Mouse (Mus musculus) ES-E14 (cell line): Measurements from ENCODE around the gene Them4. TPM values are rescaled to one million over a fixed set of nuclear protein-coding genes. Genes with fewer than 3 reads are reported as not detected.

Source experiments
- DNase-seq: peaks from one replicate; pipeline ENCODE4 v3.0.0-alpha.2; 2013; ENCODE audit warnings: low read depth, low spot score
- H3K27ac ChIP-seq: 2 replicates; pipeline ENCODE4 v1.5.1; 2012; ENCODE audit warnings: low read depth, mild to moderate bottlenecking, low read length, moderate library complexity, mixed read lengths; ENCODE audit not compliant: poor library complexity, insufficient read depth, severe bottlenecking
- H3K36me3 ChIP-seq: 2 replicates; pipeline ENCODE4 v1.6.1; 2012; ENCODE audit warnings: mild to moderate bottlenecking, low read length, moderate library complexity, mixed read lengths; ENCODE audit not compliant: control insufficient read depth, poor library complexity, insufficient read depth, severe bottlenecking
- H3K4me1 ChIP-seq, 2 experiments: fragments of 150-350 bp in 1 of 2; sonication (generic) in 1 of 2; 2 replicates each; pipeline ENCODE4 v1.6.1; 2012; ENCODE audit warnings: low read length in 2 of 2, mild to moderate bottlenecking in 1 of 2, mixed read lengths in 1 of 2; ENCODE audit not compliant: control insufficient read depth in 2 of 2, insufficient read depth in 2 of 2, poor library complexity in 1 of 2
- H3K4me3 ChIP-seq, 2 experiments: fragments of 150-350 bp in 1 of 2; sonication (generic) in 1 of 2; 2 replicates each; pipeline ENCODE4 v1.5.1; 2012; ENCODE audit warnings: low read length in 2 of 2, low read depth in 1 of 2, mild to moderate bottlenecking in 1 of 2, mixed read lengths in 1 of 2; ENCODE audit not compliant: insufficient read depth in 1 of 2, poor library complexity in 1 of 2, severe bottlenecking in 1 of 2
- H3K9ac ChIP-seq: 2 replicates; pipeline ENCODE4 v1.6.1; 2012; ENCODE audit warnings: low read depth, mild to moderate bottlenecking, low read length, mixed read lengths; ENCODE audit not compliant: poor library complexity, insufficient read depth, severe bottlenecking
- H3K9me3 ChIP-seq: fragments of 150-350 bp; sonication (generic); 2 replicates; pipeline ENCODE4 v1.6.1; 2012; ENCODE audit warnings: low read depth, mild to moderate bottlenecking, low read length; ENCODE audit not compliant: control insufficient read depth, insufficient read depth
- CHD2 ChIP-seq: IDR thresholded peaks from 2 replicates; pipeline ENCODE4 v1.6.1; 2014; ENCODE audit warnings: mild to moderate bottlenecking, low read depth, low read length, inconsistent platforms
- HCFC1 ChIP-seq: IDR thresholded peaks from 2 replicates; pipeline ENCODE4 v1.6.1; 2012; ENCODE audit warnings: low read length, inconsistent platforms, borderline replicate concordance; ENCODE audit not compliant: insufficient read depth
- MAFK ChIP-seq: IDR thresholded peaks from 2 replicates; pipeline ENCODE4 v1.6.1; 2014; ENCODE audit warnings: mild to moderate bottlenecking, low read depth, low read length, inconsistent platforms; ENCODE audit not compliant: insufficient read depth
- ZC3H11A ChIP-seq: IDR thresholded peaks from 2 replicates; pipeline ENCODE4 v1.6.1; 2012; ENCODE audit warnings: low read depth, mild to moderate bottlenecking, inconsistent platforms, low read length, borderline replicate concordance
- ZNF384 ChIP-seq: IDR thresholded peaks from 2 replicates; pipeline ENCODE4 v1.6.1; 2012; ENCODE audit warnings: low read depth, low read length, inconsistent platforms
- in situ Hi-C, 2 experiments: fragments of 600-800 bp; cut with MboI; formaldehyde crosslinking; loops; one replicate each; pipeline ENCODE4 v1.15.1; 2025; ENCODE audit warnings: low sequenced_read_pairs in 2 of 2, inconsistent platforms in 1 of 2; ENCODE audit not compliant: unreplicated experiment in 2 of 2
- total RNA-seq: library from RNA; depleted of rRNA; stranded (reverse); fragments of 300-350 nt; gene quantifications from 2 replicates; pipeline ENCODE4 v1.2.3, GENCODE M21; 2012

Them4 gene
- total RNA-seq, 1 experiment: 3.0 TPM

DNA sequence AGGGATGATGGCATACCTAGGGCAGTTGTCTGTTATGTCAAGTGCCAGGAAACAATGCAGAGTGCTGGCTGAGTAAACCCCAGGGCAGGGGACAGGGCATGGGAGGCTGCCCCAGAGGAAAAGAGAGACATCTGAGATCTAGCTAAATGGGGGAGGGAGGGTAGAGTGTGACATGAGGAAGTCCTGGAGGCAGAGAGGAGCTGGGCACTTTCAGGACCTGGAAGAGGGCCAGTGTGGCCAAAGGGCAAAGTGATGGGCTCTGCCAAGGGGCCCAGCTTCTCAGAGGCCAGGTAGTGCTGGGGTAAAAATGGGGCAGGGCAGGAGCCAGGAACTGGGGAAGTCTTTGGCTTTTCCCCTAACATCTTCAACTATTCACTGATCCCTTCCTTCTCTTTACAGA lies 64.7 kb downstream of the Them4 start:
- no peak overlapping the region for H3K9ac ChIP-seq
- no peak for DNase-seq
- H3K27ac ChIP-seq: no peak overlapping the region
- no peak for TF ChIP-seq HCFC1
- in situ Hi-C loops: no loop called here
- no peaks in the 10 kb centered on the region for H3K36me3 ChIP-seq
- H3K4me1 ChIP-seq: peaks cover 0 to 19% of the 10 kb centered on the region in 2 experiments
- no peak overlapping the region for H3K4me3 ChIP-seq
- no peaks in the 10 kb centered on the region for H3K9me3 ChIP-seq

DNA sequence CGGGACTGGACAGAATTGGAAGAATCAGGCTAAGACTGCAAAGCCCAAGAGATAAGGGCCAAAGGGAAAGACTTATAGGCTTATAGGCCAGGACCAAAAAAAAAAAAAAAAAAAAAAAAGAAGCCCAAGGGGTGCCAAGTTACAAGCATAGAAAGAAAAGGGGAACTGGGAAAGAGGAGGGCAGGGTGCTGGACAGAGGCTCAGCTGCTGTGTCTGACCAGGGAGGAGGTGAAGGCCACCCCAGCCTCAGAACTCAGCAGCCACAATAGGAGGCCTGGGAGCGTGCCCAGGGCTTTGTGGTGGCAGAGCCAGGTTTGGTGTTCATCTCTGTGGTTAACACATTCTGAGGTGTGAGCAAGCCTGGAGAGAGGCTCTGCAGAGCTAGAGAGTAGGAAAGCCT lies 65.3 kb downstream of the Them4 start:
- TF ChIP-seq MAFK: no peak
- no peak for TF ChIP-seq ZC3H11A
- TF ChIP-seq HCFC1: no peak
- TF ChIP-seq CHD2: no peak
- no peak for TF ChIP-seq ZNF384
- Histone ChIP-seq H3K27ac (no peak overlapping the region), H3K4me3 (no peak overlapping the region), H3K9ac (no peak overlapping the region), H3K36me3 (no peaks in the 10 kb centered on the region), H3K4me1 (peaks cover 0 to 19% of the 10 kb centered on the region in 2 experiments), H3K9me3 (no peaks in the 10 kb centered on the region)
- DNase-seq: no peak
- in situ Hi-C loops: no loop called here

DNA sequence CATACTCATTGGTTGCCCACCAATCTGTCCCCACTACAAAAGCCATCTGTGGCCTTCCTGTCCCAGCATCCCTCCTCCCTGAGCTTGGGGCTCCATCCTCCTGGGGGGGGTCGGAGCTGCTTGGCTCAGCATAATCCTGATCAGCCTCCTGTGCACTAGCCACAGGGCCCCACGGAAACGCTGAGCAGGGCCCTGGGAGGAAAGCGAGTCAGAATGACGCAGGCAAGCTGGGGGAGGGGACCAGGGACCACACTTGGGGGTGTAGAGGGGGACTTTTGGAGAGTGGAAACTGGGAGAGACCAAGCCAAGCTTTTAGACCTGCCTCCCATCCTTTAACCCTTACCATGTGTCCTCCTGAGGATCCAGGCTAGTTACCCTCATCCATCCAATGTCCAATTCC lies 66.0 kb downstream of the Them4 start:
- TF ChIP-seq CHD2: no peak
- TF ChIP-seq ZC3H11A: no peak
- no peak for TF ChIP-seq MAFK
- TF ChIP-seq ZNF384: no peak
- TF ChIP-seq HCFC1: no peak
- no peak for DNase-seq
- Histone ChIP-seq H3K4me3 (no peak overlapping the region), H3K36me3 (no peaks in the 10 kb centered on the region), H3K9ac (no peak overlapping the region), H3K27ac (no peak overlapping the region), H3K9me3 (no peaks in the 10 kb centered on the region), H3K4me1 (peaks cover 0 to 19% of the 10 kb centered on the region in 2 experiments)
- in situ Hi-C loops: no loop called here

DNA sequence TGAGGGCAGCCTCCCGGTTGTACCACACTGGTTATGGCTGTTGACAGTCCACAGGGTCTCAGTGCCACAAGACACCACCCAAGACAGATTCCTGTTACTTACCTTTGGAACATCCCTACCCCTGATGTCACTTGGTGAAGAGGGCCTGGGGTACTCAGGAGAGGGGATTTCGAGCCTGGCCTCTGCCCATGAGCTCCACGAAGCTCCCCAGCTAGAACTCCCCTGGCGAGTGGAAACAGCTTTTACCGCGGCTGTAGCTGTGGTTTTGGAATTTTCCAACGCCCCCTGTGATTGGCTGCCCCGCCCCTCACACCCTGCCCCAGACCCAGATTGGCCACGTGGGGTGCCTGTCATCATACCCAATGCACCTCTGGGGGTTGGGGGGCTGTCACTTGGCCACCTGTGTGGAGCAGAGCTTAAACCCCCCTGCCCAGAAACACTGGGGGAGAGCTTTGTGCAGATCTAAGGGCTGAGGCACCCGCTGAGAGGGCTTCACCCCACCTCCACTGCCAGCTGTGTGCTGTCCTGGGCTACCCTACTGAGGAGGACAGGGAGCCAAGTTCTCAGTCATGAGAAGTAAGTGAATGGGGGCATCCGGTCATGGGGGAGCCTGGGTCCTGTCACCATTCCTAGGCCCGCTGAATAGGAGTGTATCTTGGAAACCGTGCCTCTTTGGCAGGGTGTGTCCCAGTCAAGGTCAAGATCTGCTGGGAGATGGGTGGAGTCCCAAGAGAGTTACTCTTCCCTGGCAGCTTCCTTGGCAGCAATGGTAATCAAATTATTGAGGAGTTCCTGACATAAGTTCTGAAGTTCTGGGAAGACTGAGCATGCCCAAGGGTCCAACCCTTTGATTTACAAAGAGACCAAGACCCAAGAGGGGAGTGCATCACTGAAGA lies 67.4 kb downstream of the Them4 start:
- TF ChIP-seq MAFK (no peak), CHD2 (no peak), ZNF384 (no peak), HCFC1 (no peak), ZC3H11A (no peak)
- Histone ChIP-seq H3K9ac (no peak overlapping the region), H3K27ac (no peak overlapping the region), H3K4me1 (peaks cover 0 to 16% of the 10 kb centered on the region in 2 experiments), H3K9me3 (no peaks in the 10 kb centered on the region), H3K4me3 (no peak overlapping the region), H3K36me3 (no peaks in the 10 kb centered on the region)
- no peak for DNase-seq
- in situ Hi-C loops: no loop called here
